Mouse (Mus musculus) ES-Bruce4 (cell line): ENCODE results near the gene Mapkap1.

ENCODE experiments used
- CTCF ChIP-seq: IDR thresholded peaks from one replicate; pipeline ENCODE4 v1.8.1; 2011; ENCODE audit warnings: low read depth, low read length
- EP300 ChIP-seq: IDR thresholded peaks from 2 replicates; pipeline ENCODE4 v1.6.1; 2011; ENCODE audit warnings: low read depth, low read length; ENCODE audit not compliant: insufficient read depth
- POLR2A ChIP-seq: IDR thresholded peaks from one replicate; pipeline ENCODE4 v1.8.1; 2011; ENCODE audit warnings: low read length; ENCODE audit not compliant: insufficient read depth

DNA sequence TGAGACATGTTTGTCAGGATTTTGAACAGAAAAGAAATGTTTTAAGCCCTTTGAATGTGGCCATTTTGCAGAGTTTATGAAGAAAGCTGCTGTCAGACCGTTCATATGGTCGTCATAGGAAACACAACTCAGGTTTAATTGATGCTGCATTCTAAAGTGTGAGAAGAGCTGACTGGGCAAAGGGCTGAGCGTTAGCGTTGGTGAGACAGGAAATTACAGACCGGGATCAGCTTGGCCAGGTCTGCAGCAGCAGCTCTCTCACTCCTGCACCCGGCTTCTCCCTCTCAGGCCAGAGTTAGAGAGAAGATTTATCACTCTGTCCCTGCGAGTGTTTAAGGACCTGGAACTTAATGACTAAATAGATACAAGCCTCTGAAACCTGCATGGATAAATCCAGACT lies 194.2 kb downstream of the Mapkap1 start:
- TF ChIP-seq CTCF (no peak), EP300 (no peak), POLR2A (no peak)
